Mouse (Mus musculus) limb, embryonic 14.5 days (tissue): Measurements from ENCODE around the gene Tcte1. TPM values are rescaled to one million over a fixed set of nuclear protein-coding genes. Genes with fewer than 3 reads are reported as not detected.

Experiments used
- ATAC-seq: fragments of 200-750 bp; cut with Nextera tagmentation; 2 replicates; pipeline ENCODE4 v1.8.0; 2017; ENCODE audit warnings: low read depth, moderate number of reproducible peaks, moderate TSS enrichment; ENCODE audit not compliant: low FRiP score
- DNase-seq: peaks from one replicate; pipeline ENCODE4 v3.0.0-alpha.2; 2015; ENCODE audit warnings: low spot score
- H3K27ac ChIP-seq: fragments of 300-500 bp; sonication (generic); replicated peaks from 2 replicates; pipeline ENCODE4 v1.5.1; 2014; ENCODE audit warnings: low read depth, mild to moderate bottlenecking, low read length, moderate library complexity, mixed read lengths
- H3K27me3 ChIP-seq: fragments of 300-500 bp; sonication (generic); 2 replicates; pipeline ENCODE4 v1.6.1; 2014; ENCODE audit warnings: low read length, mixed read lengths; ENCODE audit not compliant: control insufficient read depth, insufficient read depth
- H3K36me3 ChIP-seq: fragments of 300-500 bp; sonication (generic); 2 replicates; pipeline ENCODE4 v1.6.1; 2014; ENCODE audit warnings: mild to moderate bottlenecking, low read length, moderate library complexity, mixed read lengths; ENCODE audit not compliant: control insufficient read depth, insufficient read depth
- H3K4me1 ChIP-seq: fragments of 300-500 bp; sonication (generic); 2 replicates; pipeline ENCODE4 v1.6.1; 2014; ENCODE audit warnings: antibody characterized with exemption, low read length, mixed read lengths; ENCODE audit not compliant: control insufficient read depth, insufficient read depth
- H3K4me2 ChIP-seq: fragments of 300-500 bp; sonication (generic); replicated peaks from 2 replicates; pipeline ENCODE4 v1.6.1; 2014; ENCODE audit warnings: low read depth, mild to moderate bottlenecking, low read length, moderate library complexity; ENCODE audit not compliant: severe bottlenecking
- H3K4me3 ChIP-seq: fragments of 300-500 bp; sonication (generic); replicated peaks from 2 replicates; pipeline ENCODE4 v1.5.1; 2014; ENCODE audit warnings: low read length
- H3K9ac ChIP-seq: fragments of 300-500 bp; sonication (generic); 2 replicates; pipeline ENCODE4 v1.6.1; 2014; ENCODE audit warnings: mild to moderate bottlenecking, low read depth, low read length, moderate library complexity; ENCODE audit not compliant: severe bottlenecking
- H3K9me3 ChIP-seq: fragments of 300-500 bp; sonication (generic); 2 replicates; pipeline ENCODE4 v1.6.1; 2016; ENCODE audit warnings: low read length; ENCODE audit not compliant: control insufficient read depth
- POLR2A ChIP-seq: fragments of 200-500 bp; IDR thresholded peaks from 2 replicates; pipeline ENCODE4 v1.8.0; 2012; ENCODE audit warnings: inconsistent platforms, mild to moderate bottlenecking, moderate library complexity, borderline replicate concordance; ENCODE audit not compliant: insufficient read depth, insufficient read length; ENCODE audit errors: extremely low read depth
- WGBS: fragments of 180-500 bp; shearing (Covaris S2); extraction: QIAGEN DNeasy Blood & Tissue Kit; methylation state at CpG from one replicate; pipeline ENCODE4 v1.1.7; 2014; 5-methylcytosine and 5-hydroxymethylcytosine counted together
- polyA plus RNA-seq, 2 experiments: library from polyadenylated mRNA; depleted of rRNA in 1 of 2; stranded (reverse) in 1 of 2; unstranded in 1 of 2; fragments of >200 nt; fragmentation: Nextera tagmentation in 1 of 2; extraction: Ambion mirVana in 1 of 2; gene quantifications; 2 replicates each; pipeline versions ENCODE4 v1.2.1 to v1.2.3; 2012 to 2014

The Tcte1 gene
- polyA plus RNA-seq, 2 experiments, result 0.74 TPM; not detected in 1

GRCm38 (mm10) chr17:45503301-45503973 is 19.8 kb upstream of the Tcte1 start:
- H3K4me1 ChIP-seq, result peaks cover 8% of the 10 kb centered on the region; the same call in 1 of the 2 replicates
- no peak overlapping the region for H3K4me2 ChIP-seq
- peaks cover 2% of the 10 kb centered on the region for H3K36me3 ChIP-seq
- no peak for DNase-seq
- no peaks in the 10 kb centered on the region for H3K27me3 ChIP-seq
- 57% methylated on average over 5 of the region's 5 CpGs for WGBS
- ATAC-seq, result no peak
- no peak overlapping the region for H3K4me3 ChIP-seq
- H3K9ac ChIP-seq, result no peak overlapping the region
- TF ChIP-seq POLR2A, result no peak
- no peak overlapping the region for H3K27ac ChIP-seq
- H3K9me3 ChIP-seq, result no peaks in the 10 kb centered on the region

GRCm38 (mm10) chr17:45505941-45506465 is 17.2 kb upstream of the Tcte1 start:
- Histone ChIP-seq H3K9me3 (no peaks in the 10 kb centered on the region), H3K27me3 (no peaks in the 10 kb centered on the region), H3K27ac (no peak overlapping the region), H3K4me1 (peaks cover 8% of the 10 kb centered on the region; the same call in 1 of the 2 replicates), H3K4me2 (no peak overlapping the region), H3K9ac (0 out of 2 replicates have a peak overlapping the region, but pooled peaks have one; percentile 74), H3K4me3 (no peak overlapping the region; the same call in 1 of the 2 replicates), H3K36me3 (peaks cover 22% of the 10 kb centered on the region)
- WGBS, result 59% methylated on average over 6 of the region's 6 CpGs
- TF ChIP-seq POLR2A, result no peak
- ATAC-seq (no peak), DNase-seq (no peak)

GRCm38 (mm10) chr17:45506700-45507189 is 16.5 kb upstream of the Tcte1 start, which contains the start of gene Aars2:
TSS of gene Aars2 (plus strand) at chr17:45506841.
- Histone ChIP-seq H3K9ac (peak within 1 kb of the TSS; percentile 74), H3K9me3 (no peaks in the 10 kb centered on the region), H3K4me1 (peaks cover 8% of the 10 kb centered on the region; the same call in 1 of the 2 replicates), H3K4me2 (peak within 1 kb of the TSS; percentile 45), H3K36me3 (peaks cover 24% of the 10 kb centered on the region), H3K27me3 (no peaks in the 10 kb centered on the region), H3K27ac (peak within 1 kb of the TSS; percentile 75; the same call in 1 of the 2 replicates), H3K4me3 (peak within 1 kb of the TSS; percentile 79)
- ATAC-seq (peak; percentile 96), DNase-seq (peak; percentile 94)
- WGBS, result under 1% methylated on average over 42 of the region's 42 CpGs
- TF ChIP-seq POLR2A, result 0 out of 2 replicates have a peak, but pooled peaks have one; percentile 63

- no peaks in the 10 kb centered on the region for H3K9me3 ChIP-seq
- DNase-seq (no peak), ATAC-seq (no peak)
- no peak overlapping the region for H3K4me2 ChIP-seq
- H3K27me3 ChIP-seq, result no peaks in the 10 kb centered on the region
- peaks cover 24% of the 10 kb centered on the region for H3K36me3 ChIP-seq
- H3K27ac ChIP-seq, result no peak overlapping the region
- no peak for TF ChIP-seq POLR2A
- H3K4me3 ChIP-seq, result no peak overlapping the region
- H3K9ac ChIP-seq, result no peak overlapping the region
- H3K4me1 ChIP-seq, result peaks cover 8% of the 10 kb centered on the region; the same call in 1 of the 2 replicates
- 93% methylated on average over 4 of the region's 4 CpGs for WGBS
Measured at GRCm38 (mm10) chr17:45510871-45511270, 12.4 kb upstream of the Tcte1 start.

GRCm38 (mm10) chr17:45511757-45512156 is 11.5 kb upstream of the Tcte1 start:
- TF ChIP-seq POLR2A, result no peak
- H3K4me3 ChIP-seq, result no peak overlapping the region
- 80% methylated on average over 4 of the region's 4 CpGs for WGBS
- H3K27me3 ChIP-seq, result no peaks in the 10 kb centered on the region
- H3K4me1 ChIP-seq, result peaks cover 3% of the 10 kb centered on the region; the same call in 1 of the 2 replicates
- no peak overlapping the region for H3K27ac ChIP-seq
- no peak overlapping the region for H3K9ac ChIP-seq
- ATAC-seq (no peak), DNase-seq (no peak)
- H3K4me2 ChIP-seq, result no peak overlapping the region
- H3K36me3 ChIP-seq, result peaks cover 26% of the 10 kb centered on the region
- no peaks in the 10 kb centered on the region for H3K9me3 ChIP-seq
